Mouse (Mus musculus) midbrain, embryonic 13.5 days (tissue): ENCODE results near the gene Grm1. TPM values are rescaled to one million over a fixed set of nuclear protein-coding genes. Genes with fewer than 3 reads are reported as not detected.
A peak's percentile ranks its signal among the peaks of the same experiment; 100 is the strongest.

Experiments used
- ATAC-seq: fragments of 200-750 bp; cut with Nextera tagmentation; 2 replicates; pipeline ENCODE4 v1.8.0; 2017; ENCODE audit warnings: mild to moderate bottlenecking, moderate TSS enrichment, moderate library complexity
- H3K27ac ChIP-seq: fragments of 300-500 bp; sonication (generic); 2 replicates; pipeline ENCODE4 v1.5.1; 2015; ENCODE audit warnings: inconsistent platforms, mild to moderate bottlenecking, moderate library complexity
- H3K27me3 ChIP-seq: fragments of 300-500 bp; sonication (generic); 2 replicates; pipeline ENCODE4 v1.6.1; 2015; ENCODE audit warnings: mild to moderate bottlenecking, inconsistent platforms
- H3K36me3 ChIP-seq: fragments of 300-500 bp; sonication (generic); 2 replicates; pipeline ENCODE4 v1.6.1; 2015; ENCODE audit warnings: mild to moderate bottlenecking, inconsistent platforms
- H3K4me1 ChIP-seq: fragments of 300-500 bp; sonication (generic); replicated peaks from 2 replicates; pipeline ENCODE4 v1.6.1; 2015; ENCODE audit warnings: inconsistent platforms
- H3K4me2 ChIP-seq: fragments of 300-500 bp; sonication (generic); replicated peaks from 2 replicates; pipeline ENCODE4 v1.6.1; 2015; ENCODE audit warnings: moderate library complexity, mild to moderate bottlenecking, inconsistent platforms
- H3K4me3 ChIP-seq: fragments of 300-500 bp; sonication (generic); replicated peaks from 2 replicates; pipeline ENCODE4 v1.5.1; 2015; ENCODE audit warnings: mild to moderate bottlenecking, inconsistent platforms
- H3K9ac ChIP-seq: fragments of 300-500 bp; sonication (generic); replicated peaks from 2 replicates; pipeline ENCODE4 v1.6.1; 2015; ENCODE audit warnings: mild to moderate bottlenecking, inconsistent platforms
- H3K9me3 ChIP-seq: fragments of 300-500 bp; sonication (generic); 2 replicates; pipeline ENCODE4 v1.6.1; 2016; ENCODE audit warnings: mild to moderate bottlenecking, inconsistent platforms
- WGBS: fragments of 180-500 bp; shearing (Covaris S2); methylation state at CpG from one replicate; pipeline ENCODE4 v1.1.7; 2015; 5-methylcytosine and 5-hydroxymethylcytosine counted together
- polyA plus RNA-seq: library from polyadenylated mRNA; unstranded; fragments of >200 nt; fragmentation: Nextera tagmentation; extraction: Ambion mirVana; gene quantifications from 2 replicates; pipeline ENCODE4 v1.2.1, GENCODE M21; 2015

Gene Grm1
- polyA plus RNA-seq, 1 experiment from 2014 or later, result 3.0 TPM

GRCm38 (mm10) chr10:10947531-10947930, 134.6 kb downstream of the Grm1 start:
- no peaks in the 10 kb centered on the region for H3K4me1 ChIP-seq
- WGBS, result 98% methylated on average over 2 of the region's 2 CpGs
- no peak overlapping the region for H3K9ac ChIP-seq
- H3K27me3 ChIP-seq, result no peaks in the 10 kb centered on the region
- H3K4me3 ChIP-seq, result no peak overlapping the region
- no peak for ATAC-seq
- no peaks in the 10 kb centered on the region for H3K36me3 ChIP-seq
- H3K9me3 ChIP-seq, result no peaks in the 10 kb centered on the region
- no peak overlapping the region for H3K27ac ChIP-seq
- H3K4me2 ChIP-seq, result no peak overlapping the region

- 86% methylated on average over 2 of the region's 2 CpGs for WGBS
- Histone ChIP-seq H3K4me1 (no peaks in the 10 kb centered on the region), H3K27me3 (no peaks in the 10 kb centered on the region), H3K27ac (no peak overlapping the region), H3K4me3 (no peak overlapping the region), H3K4me2 (no peak overlapping the region), H3K36me3 (no peaks in the 10 kb centered on the region), H3K9me3 (no peaks in the 10 kb centered on the region), H3K9ac (no peak overlapping the region)
- no peak for ATAC-seq
These were observed 138.2 kb downstream of the Grm1 start for GRCm38 (mm10) chr10:10944003-10944402.

GRCm38 (mm10) chr10:10942248-10942647, 139.9 kb downstream of the Grm1 start:
- no peaks in the 10 kb centered on the region for H3K36me3 ChIP-seq
- no peak overlapping the region for H3K27ac ChIP-seq
- ATAC-seq, result no peak
- H3K4me1 ChIP-seq, result no peaks in the 10 kb centered on the region
- H3K9ac ChIP-seq, result no peak overlapping the region
- H3K4me2 ChIP-seq, result no peak overlapping the region
- no peak overlapping the region for H3K4me3 ChIP-seq
- H3K9me3 ChIP-seq, result no peaks in the 10 kb centered on the region
- 79% methylated on average over 6 of the region's 6 CpGs for WGBS
- H3K27me3 ChIP-seq, result no peaks in the 10 kb centered on the region

GRCm38 (mm10) chr10:10935806-10936205, 146.3 kb downstream of the Grm1 start:
- no peaks in the 10 kb centered on the region for H3K4me1 ChIP-seq
- ATAC-seq, result no peak
- no peaks in the 10 kb centered on the region for H3K36me3 ChIP-seq
- no peak overlapping the region for H3K27ac ChIP-seq
- no peak overlapping the region for H3K9ac ChIP-seq
- 73% methylated on average over 3 of the region's 3 CpGs for WGBS
- H3K27me3 ChIP-seq, result no peaks in the 10 kb centered on the region
- H3K4me3 ChIP-seq, result no peak overlapping the region
- no peaks in the 10 kb centered on the region for H3K9me3 ChIP-seq
- H3K4me2 ChIP-seq, result no peak overlapping the region

GRCm38 (mm10) chr10:10929672-10930071, 152.5 kb downstream of the Grm1 start:
- Histone ChIP-seq H3K4me1 (peaks cover 9% of the 10 kb centered on the region), H3K27ac (no peak overlapping the region), H3K4me2 (no peak overlapping the region), H3K9me3 (no peaks in the 10 kb centered on the region), H3K27me3 (no peaks in the 10 kb centered on the region), H3K36me3 (no peaks in the 10 kb centered on the region), H3K4me3 (no peak overlapping the region), H3K9ac (no peak overlapping the region)
- ATAC-seq, result 0 out of 2 replicates have a peak, but pooled peaks have one; percentile 71
- 25% methylated on average over 2 of the region's 2 CpGs for WGBS

- ATAC-seq, result peak; percentile 70; the same call in 1 of the 2 replicates
- Histone ChIP-seq H3K27me3 (no peaks in the 10 kb centered on the region), H3K9ac (no peak overlapping the region), H3K4me1 (peaks cover 9% of the 10 kb centered on the region), H3K36me3 (no peaks in the 10 kb centered on the region), H3K4me3 (no peak overlapping the region), H3K27ac (no peak overlapping the region), H3K4me2 (no peak overlapping the region), H3K9me3 (no peaks in the 10 kb centered on the region)
- 24% methylated on average over 5 of the region's 5 CpGs for WGBS
These were observed 153.3 kb downstream of the Grm1 start for GRCm38 (mm10) chr10:10928798-10929366.

GRCm38 (mm10) chr10:10917857-10918399, 164.2 kb downstream of the Grm1 start:
- WGBS, result 78% methylated on average over 7 of the region's 7 CpGs
- H3K4me3 ChIP-seq, result no peak overlapping the region
- no peaks in the 10 kb centered on the region for H3K9me3 ChIP-seq
- no peaks in the 10 kb centered on the region for H3K4me1 ChIP-seq
- H3K27me3 ChIP-seq, result no peaks in the 10 kb centered on the region
- no peak overlapping the region for H3K27ac ChIP-seq
- no peaks in the 10 kb centered on the region for H3K36me3 ChIP-seq
- H3K9ac ChIP-seq, result no peak overlapping the region
- no peak for ATAC-seq
- no peak overlapping the region for H3K4me2 ChIP-seq

GRCm38 (mm10) chr10:10913621-10914020, 168.5 kb downstream of the Grm1 start:
- H3K4me2 ChIP-seq, result no peak overlapping the region
- no peaks in the 10 kb centered on the region for H3K27me3 ChIP-seq
- H3K4me1 ChIP-seq, result no peaks in the 10 kb centered on the region
- H3K36me3 ChIP-seq, result no peaks in the 10 kb centered on the region
- no peak for ATAC-seq
- no peak overlapping the region for H3K9ac ChIP-seq
- no peak overlapping the region for H3K27ac ChIP-seq
- H3K4me3 ChIP-seq, result no peak overlapping the region
- H3K9me3 ChIP-seq, result no peaks in the 10 kb centered on the region
- WGBS, result 88% methylated on average over 4 of the region's 4 CpGs

- 88% methylated on average over 1 of the region's 1 CpGs for WGBS
- Histone ChIP-seq H3K4me1 (no peaks in the 10 kb centered on the region), H3K9me3 (no peaks in the 10 kb centered on the region), H3K9ac (no peak overlapping the region), H3K36me3 (no peaks in the 10 kb centered on the region), H3K27me3 (no peaks in the 10 kb centered on the region), H3K4me3 (no peak overlapping the region), H3K27ac (no peak overlapping the region), H3K4me2 (no peak overlapping the region)
- ATAC-seq, result no peak
These were observed 191.9 kb downstream of the Grm1 start for GRCm38 (mm10) chr10:10890221-10890620.

GRCm38 (mm10) chr10:10888521-10888920, 193.6 kb downstream of the Grm1 start:
- Histone ChIP-seq H3K36me3 (no peaks in the 10 kb centered on the region), H3K4me1 (peaks cover 4% of the 10 kb centered on the region; the same call in 1 of the 2 replicates), H3K9me3 (no peaks in the 10 kb centered on the region), H3K4me2 (no peak overlapping the region), H3K27me3 (no peaks in the 10 kb centered on the region), H3K9ac (no peak overlapping the region), H3K4me3 (no peak overlapping the region), H3K27ac (no peak overlapping the region)
- WGBS, result 66% methylated on average over 9 of the region's 9 CpGs
- ATAC-seq, result no peak

- no peak overlapping the region for H3K4me2 ChIP-seq
- H3K9me3 ChIP-seq, result no peaks in the 10 kb centered on the region
- peaks cover 4% of the 10 kb centered on the region; the same call in 1 of the 2 replicates for H3K4me1 ChIP-seq
- no peaks in the 10 kb centered on the region for H3K36me3 ChIP-seq
- no peak overlapping the region for H3K27ac ChIP-seq
- WGBS, result 26% methylated on average over 2 of the region's 2 CpGs
- ATAC-seq, result 0 out of 2 replicates have a peak, but pooled peaks have one; percentile 11
- no peak overlapping the region for H3K9ac ChIP-seq
- H3K27me3 ChIP-seq, result no peaks in the 10 kb centered on the region
- no peak overlapping the region for H3K4me3 ChIP-seq
These were observed 197.2 kb downstream of the Grm1 start for GRCm38 (mm10) chr10:10884992-10885391.

GRCm38 (mm10) chr10:10872142-10872541, 210.0 kb downstream of the Grm1 start:
- H3K27ac ChIP-seq, result no peak overlapping the region
- no peak overlapping the region for H3K4me3 ChIP-seq
- H3K4me2 ChIP-seq, result no peak overlapping the region
- no peaks in the 10 kb centered on the region for H3K9me3 ChIP-seq
- no peaks in the 10 kb centered on the region; the same call in 1 of the 2 replicates for H3K4me1 ChIP-seq
- no peak overlapping the region for H3K9ac ChIP-seq
- no peak for ATAC-seq
- no peaks in the 10 kb centered on the region for H3K27me3 ChIP-seq
- 33% methylated on average over 3 of the region's 3 CpGs for WGBS
- no peaks in the 10 kb centered on the region for H3K36me3 ChIP-seq

- Histone ChIP-seq H3K9ac (no peak overlapping the region), H3K36me3 (no peaks in the 10 kb centered on the region), H3K4me1 (no peaks in the 10 kb centered on the region; the same call in 1 of the 2 replicates), H3K9me3 (no peaks in the 10 kb centered on the region), H3K27ac (no peak overlapping the region), H3K4me3 (no peak overlapping the region), H3K4me2 (no peak overlapping the region), H3K27me3 (no peaks in the 10 kb centered on the region)
- ATAC-seq, result no peak
- 87% methylated on average over 2 of the region's 2 CpGs for WGBS
These were observed 211.9 kb downstream of the Grm1 start for GRCm38 (mm10) chr10:10870271-10870670.
